In the genomic region with DNA sequence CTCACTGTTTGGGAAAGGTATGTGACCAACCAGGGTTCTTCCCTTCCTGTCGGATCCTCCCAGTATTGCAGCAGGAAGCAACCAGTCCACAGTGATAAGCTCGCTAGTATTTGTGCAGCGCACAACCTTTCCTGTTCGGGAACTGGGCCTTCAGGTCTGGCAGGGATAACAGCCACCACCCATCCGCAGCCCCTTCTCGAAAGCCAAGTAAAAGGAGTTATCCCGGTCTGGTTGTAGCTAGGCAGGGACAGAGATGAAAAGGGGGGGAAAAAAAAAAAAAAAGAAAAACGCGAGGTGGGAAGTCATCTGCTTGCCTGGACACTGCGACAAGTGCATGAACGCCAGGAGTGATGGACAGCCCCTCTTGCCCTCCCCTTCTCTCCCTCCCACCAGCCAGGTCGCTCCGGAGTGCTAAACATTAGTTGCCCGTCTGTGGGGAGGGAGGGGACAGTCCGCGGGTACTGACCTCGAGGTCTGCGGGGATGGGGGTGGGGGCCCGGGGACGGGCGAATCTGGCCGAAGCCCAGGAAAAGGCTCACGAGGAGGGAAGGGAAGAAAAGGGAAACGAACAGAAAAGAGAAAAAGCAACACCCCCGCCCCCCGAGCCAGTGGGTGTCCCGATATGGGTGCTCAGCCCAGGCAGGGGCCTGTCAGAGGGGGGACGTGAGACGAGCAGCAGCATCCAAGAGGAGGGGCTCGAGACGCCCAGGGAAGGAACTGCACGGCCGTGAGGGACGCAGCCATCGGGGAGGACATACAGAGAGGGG, we compare ENCODE assay signal across 8 mouse cellular contexts. TPM values are rescaled to one million over a fixed set of nuclear protein-coding genes. Genes with fewer than 3 reads are reported as not detected.
DNase-seq lines count a peak whose midpoint lies in the region; ATAC-seq lines count a peak whose summit lies in the region.

No protein-coding gene starts in this region.

- intact Hi-C loops in left cerebral cortex, postnatal 14 days (cut with DNase I), result no loop called here

- DNase-seq in adrenal gland, adult 8-10 months, result peak; percentile 59
- DNase-seq in embryo, embryonic 10.5 days (ENCODE audit: low spot score), result peak; percentile 78
- DNase-seq in gastrocnemius, postnatal 10 days, result peak; percentile 40
- DNase-seq in induced T-regulatory cell, adult 2 months (ENCODE audit: low read depth), result peak; percentile 72
- DNase-seq in left cerebral cortex, postnatal 14 days (ENCODE audit: low spot score in 2 of 2), result peak; percentile 44 to 56
- DNase-seq in right cerebral cortex, postnatal 4 days, result peak; percentile 49
- no peak for DNase-seq in T-cell, adult 2 months (ENCODE audit: low spot score)

- ATAC-seq in megakaryocyte progenitor cell, adult 5-6 weeks (replicated peaks; ENCODE audit: poor library complexity), result peak; percentile 66

RNA-seq across cellular contexts. Expression of a gene that starts 0.7 kb away (rescaled TPM):
- total RNA-seq in adrenal gland, adult 8-10 months (2022), result 100 to 1,000 TPM; 231 to 285 (median 262) TPM
- total RNA-seq in gastrocnemius, postnatal 10 days (2021), result 100 to 1,000 TPM; 137 to 142 TPM
- total RNA-seq in left cerebral cortex, postnatal 14 days (2021), result 100 to 1,000 TPM; 296 to 301 TPM
- total RNA-seq in megakaryocyte progenitor cell, adult 5-6 weeks (2015), result 130 and 178 TPM in 2 replicates
- total RNA-seq in megakaryocyte progenitor cell, adult 5-6 weeks (2017), result 84.2 and 91.4 TPM in 2 replicates
